Mouse (Mus musculus) forebrain, postnatal 0 days (tissue): ENCODE data around the gene Lrrc51. TPM values are rescaled to one million over a fixed set of nuclear protein-coding genes. Genes with fewer than 3 reads are reported as not detected.

Source experiments
- ATAC-seq: fragments of 200-750 bp; cut with Nextera tagmentation; 2 replicates; pipeline ENCODE4 v1.8.0; 2017; ENCODE audit warnings: mild to moderate bottlenecking, moderate library complexity
- DNase-seq: peaks from one replicate; pipeline ENCODE4 v3.0.0-alpha.2; 2015
- H3K27ac ChIP-seq: fragments of 300-500 bp; sonication (generic); 2 replicates; pipeline ENCODE4 v1.5.1; 2014; ENCODE audit warnings: low read depth, mild to moderate bottlenecking, antibody characterized with exemption, low read length, moderate library complexity, mixed read lengths
- H3K27me3 ChIP-seq: fragments of 300-500 bp; sonication (generic); 2 replicates; pipeline ENCODE4 v1.6.1; 2014; ENCODE audit warnings: mild to moderate bottlenecking, low read length, mixed read lengths; ENCODE audit not compliant: insufficient read depth
- H3K36me3 ChIP-seq: fragments of 300-500 bp; sonication (generic); 2 replicates; pipeline ENCODE4 v1.6.1; 2014; ENCODE audit warnings: mild to moderate bottlenecking, moderate library complexity; ENCODE audit not compliant: insufficient read depth
- H3K4me1 ChIP-seq: fragments of 300-500 bp; sonication (generic); 2 replicates; pipeline ENCODE4 v1.6.1; 2014; ENCODE audit warnings: antibody characterized with exemption; ENCODE audit not compliant: insufficient read depth
- H3K4me2 ChIP-seq: fragments of 300-500 bp; sonication (generic); 2 replicates; pipeline ENCODE4 v1.6.1; 2014; ENCODE audit warnings: low read depth, mild to moderate bottlenecking, moderate library complexity
- H3K4me3 ChIP-seq: fragments of 300-500 bp; sonication (generic); 2 replicates; pipeline ENCODE4 v1.5.1; 2014; ENCODE audit warnings: low read depth, low read length, mixed read lengths
- H3K9ac ChIP-seq: fragments of 300-500 bp; sonication (generic); 2 replicates; pipeline ENCODE4 v1.6.1; 2014; ENCODE audit warnings: mild to moderate bottlenecking
- H3K9me3 ChIP-seq: fragments of 300-500 bp; sonication (generic); 2 replicates; pipeline ENCODE4 v1.6.1; 2016; ENCODE audit warnings: low read length
- CTCF ChIP-seq: sonication (generic); IDR thresholded peaks from 2 replicates; pipeline ENCODE4 v1.5.1; 2016; ENCODE audit warnings: antibody characterized with exemption, control low read depth, low read depth
- whole genome bisulfite sequencing: fragments of 180-500 bp; shearing (Covaris S2); extraction: QIAGEN DNeasy Blood & Tissue Kit; methylation state at CpG from one replicate; pipeline ENCODE4 v1.1.7; 2014; 5-methylcytosine and 5-hydroxymethylcytosine counted together
- polyA plus RNA-seq: library from polyadenylated mRNA; unstranded; fragments of >200 nt; fragmentation: Nextera tagmentation; extraction: Ambion mirVana; gene quantifications from 2 replicates; pipeline ENCODE4 v1.2.1, GENCODE M21; 2015
- total RNA-seq: library from RNA; depleted of rRNA; stranded (reverse); fragments of >200 nt; gene quantifications from 2 replicates; pipeline ENCODE4 v1.2.3, GENCODE M21; 2014

Lrrc51 gene
- total and polyA plus RNA-seq, 2 experiments from 2014 or later, result 5.4 to 10.6 TPM

DNA sequence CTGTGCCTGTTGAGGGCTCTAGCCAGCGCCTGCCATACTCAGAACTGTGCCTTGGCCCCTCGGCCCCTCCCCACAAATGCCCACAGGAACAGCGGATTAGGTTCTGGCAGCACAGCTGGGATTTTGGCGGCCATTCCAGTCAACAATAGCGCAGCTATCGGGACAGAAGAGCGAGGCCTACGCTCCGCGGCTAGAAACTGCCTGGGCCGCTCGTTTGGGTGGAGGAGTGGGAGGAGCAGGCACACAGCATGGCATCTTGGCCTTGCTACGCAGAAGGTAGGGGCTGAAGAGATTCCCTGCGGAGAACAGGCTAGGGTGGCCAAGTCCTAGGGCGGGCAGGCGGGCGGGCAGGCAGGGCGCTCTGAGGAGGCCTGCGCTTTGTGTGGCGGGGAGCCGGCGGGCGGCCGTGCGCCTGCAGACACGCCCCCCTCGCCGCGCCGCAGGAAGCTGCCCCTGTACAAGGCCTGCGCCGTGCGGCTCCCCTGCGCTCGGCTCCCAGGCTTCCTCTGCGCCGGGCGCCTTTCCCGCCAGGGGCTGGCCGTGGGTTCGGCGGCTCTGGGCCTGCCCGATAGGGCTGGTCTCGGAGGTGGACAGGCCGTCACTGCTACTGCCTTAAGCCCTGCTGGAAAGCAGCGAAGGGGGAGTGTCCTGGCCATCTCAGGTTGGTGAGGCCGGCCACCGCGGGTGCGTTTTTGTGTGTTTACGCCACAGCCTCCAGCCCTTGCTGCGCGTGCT, 36.2 kb upstream of the Lrrc51 start:
- Histone ChIP-seq H3K27ac (peak overlapping the region; percentile 99), H3K4me3 (peak overlapping the region; percentile 75), H3K4me2 (peak overlapping the region; percentile 74), H3K27me3 (no peaks in the 10 kb centered on the region), H3K36me3 (no peaks in the 10 kb centered on the region), H3K9ac (peak overlapping the region; percentile 93), H3K9me3 (no peaks in the 10 kb centered on the region), H3K4me1 (peaks cover 14% of the 10 kb centered on the region)
- DNase-seq (peak; percentile 88), ATAC-seq (peak; percentile 87)
- 2% methylated on average over 48 of the region's 53 CpGs for WGBS
- TF ChIP-seq CTCF, result no peak

DNA sequence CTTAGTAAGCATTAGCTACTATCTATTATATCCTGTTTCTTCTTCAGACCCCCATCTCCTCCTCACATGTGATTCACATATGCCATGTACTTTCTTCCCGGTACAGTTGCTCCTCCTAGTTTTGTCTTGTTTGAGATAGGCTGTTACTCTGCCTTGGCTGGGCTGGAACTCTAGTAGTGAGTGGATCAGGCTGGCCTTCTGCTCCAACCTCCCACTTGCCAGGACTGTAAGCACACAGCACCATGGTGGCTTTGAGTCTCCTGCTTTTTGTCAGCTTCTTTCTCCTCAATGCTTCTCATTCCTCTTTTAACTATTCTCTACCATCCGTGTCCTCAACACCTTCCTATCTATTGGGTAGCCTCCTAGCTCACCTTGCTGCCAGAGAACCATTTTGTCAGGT, 35.1 kb upstream of the Lrrc51 start:
- peak overlapping the region; percentile 93 for H3K9ac ChIP-seq
- DNase-seq, result no peak
- ATAC-seq, result no peak
- H3K9me3 ChIP-seq, result no peaks in the 10 kb centered on the region
- H3K27ac ChIP-seq, result peak overlapping the region; percentile 99
- H3K4me2 ChIP-seq, result peak overlapping the region; percentile 74; the same call in 1 of the 2 replicates
- no peaks in the 10 kb centered on the region for H3K36me3 ChIP-seq
- peaks cover 14% of the 10 kb centered on the region for H3K4me1 ChIP-seq
- no peak for TF ChIP-seq CTCF
- H3K27me3 ChIP-seq, result no peaks in the 10 kb centered on the region
- 0 out of 2 replicates have a peak overlapping the region, but pooled peaks have one; percentile 75 for H3K4me3 ChIP-seq
- 58% methylated on average over 2 of the region's 2 CpGs for WGBS

DNA sequence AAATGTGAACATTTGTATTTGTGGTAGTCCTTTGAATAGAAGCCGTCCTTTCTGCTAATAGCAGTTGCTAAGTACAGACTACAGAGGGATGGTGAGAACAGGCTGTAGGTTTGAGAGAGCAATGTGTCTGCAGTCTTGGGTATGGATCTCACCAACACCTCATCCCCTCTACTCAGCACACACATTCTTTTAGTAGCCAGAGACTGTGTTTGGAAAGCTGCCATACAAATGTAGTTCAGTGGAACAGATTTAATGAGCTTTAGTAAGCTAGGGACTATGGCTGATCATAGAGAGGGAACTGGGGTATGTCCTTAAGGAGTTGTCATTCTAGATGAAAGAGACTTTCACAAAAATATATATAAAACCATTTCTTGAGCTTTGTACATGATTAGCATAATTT, 33.6 kb upstream of the Lrrc51 start:
- no peak for ATAC-seq
- Histone ChIP-seq H3K27me3 (no peaks in the 10 kb centered on the region), H3K4me2 (no peak overlapping the region), H3K4me1 (peaks cover 12% of the 10 kb centered on the region), H3K4me3 (no peak overlapping the region), H3K27ac (no peak overlapping the region), H3K36me3 (no peaks in the 10 kb centered on the region), H3K9me3 (no peaks in the 10 kb centered on the region), H3K9ac (no peak overlapping the region)
- WGBS, result 70% methylated on average over 1 of the region's 1 CpGs
- DNase-seq, result no peak
- TF ChIP-seq CTCF, result no peak

DNA sequence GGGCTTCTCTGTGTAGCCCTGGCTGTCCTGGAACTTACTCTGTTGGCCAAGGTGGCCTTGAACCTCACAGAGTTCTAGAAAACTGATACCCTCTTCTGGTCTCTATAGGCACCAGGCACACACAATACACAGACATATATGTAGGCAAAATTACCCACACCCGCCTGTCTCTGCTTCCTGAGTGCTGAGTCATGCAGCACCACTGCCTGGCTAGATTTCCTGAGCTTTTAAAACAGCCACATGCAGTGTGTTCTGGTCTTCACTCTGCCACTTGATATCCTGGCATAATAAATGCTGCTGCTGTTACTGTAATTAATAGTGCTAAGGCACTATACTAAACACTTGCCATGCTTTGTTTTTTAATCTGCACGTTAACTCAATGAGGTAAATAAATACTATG, 31.9 kb upstream of the Lrrc51 start:
- Histone ChIP-seq H3K9ac (no peak overlapping the region), H3K4me3 (no peak overlapping the region), H3K4me2 (no peak overlapping the region), H3K27ac (no peak overlapping the region), H3K36me3 (no peaks in the 10 kb centered on the region), H3K4me1 (peaks cover 7% of the 10 kb centered on the region; the same call in 1 of the 2 replicates), H3K9me3 (no peaks in the 10 kb centered on the region), H3K27me3 (no peaks in the 10 kb centered on the region)
- ATAC-seq (no peak), DNase-seq (no peak)
- TF ChIP-seq CTCF, result no peak
- WGBS, result 68% methylated on average over 2 of the region's 2 CpGs

- DNase-seq, result no peak
- no peaks in the 10 kb centered on the region for H3K36me3 ChIP-seq
- ATAC-seq, result no peak
- no peak for TF ChIP-seq CTCF
- H3K9me3 ChIP-seq, result no peaks in the 10 kb centered on the region
- H3K27ac ChIP-seq, result no peak overlapping the region
- peaks cover 7% of the 10 kb centered on the region; the same call in 1 of the 2 replicates for H3K4me1 ChIP-seq
- WGBS, result 92% methylated on average over 4 of the region's 4 CpGs
- no peak overlapping the region for H3K4me3 ChIP-seq
- no peaks in the 10 kb centered on the region for H3K27me3 ChIP-seq
- no peak overlapping the region for H3K9ac ChIP-seq
- H3K4me2 ChIP-seq, result no peak overlapping the region
These were observed 30.9 kb upstream of the Lrrc51 start for GRCm38 (mm10) chr7:101964551-101964950.

GRCm38 (mm10) chr7:101963621-101964020, 29.9 kb upstream of the Lrrc51 start:
- no peak overlapping the region for H3K27ac ChIP-seq
- H3K4me1 ChIP-seq, result 0 out of 2 replicates have a peak, but pooled peaks cover under 1% of the 10 kb centered on the region
- no peak for DNase-seq
- H3K4me2 ChIP-seq, result no peak overlapping the region
- H3K9ac ChIP-seq, result no peak overlapping the region
- H3K36me3 ChIP-seq, result no peaks in the 10 kb centered on the region
- WGBS, result 90% methylated on average over 2 of the region's 2 CpGs
- H3K4me3 ChIP-seq, result no peak overlapping the region
- no peaks in the 10 kb centered on the region for H3K9me3 ChIP-seq
- no peak for ATAC-seq
- H3K27me3 ChIP-seq, result no peaks in the 10 kb centered on the region
- TF ChIP-seq CTCF, result no peak

DNA sequence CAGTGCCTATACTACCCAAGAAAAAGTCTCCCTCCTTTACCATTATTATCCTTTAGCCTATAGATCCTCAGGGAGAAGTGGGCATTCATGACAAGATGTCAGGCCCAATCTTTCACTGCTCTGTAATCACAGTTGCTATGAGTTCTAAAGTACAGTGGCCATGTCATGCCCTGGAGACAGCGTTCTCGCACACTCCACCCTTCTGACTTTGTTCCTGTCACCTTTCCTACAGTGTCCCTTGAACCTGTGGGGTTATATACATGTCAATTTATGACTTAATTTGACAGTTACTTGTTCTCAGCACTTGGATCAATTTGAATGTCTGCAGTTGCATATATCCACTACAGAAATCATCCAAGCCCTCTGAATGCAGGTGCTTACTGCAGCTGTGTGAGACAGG, 29.1 kb upstream of the Lrrc51 start:
- no peak for TF ChIP-seq CTCF
- 96% methylated on average over 2 of the region's 2 CpGs for WGBS
- H3K9me3 ChIP-seq, result no peaks in the 10 kb centered on the region
- DNase-seq, result no peak
- H3K27ac ChIP-seq, result no peak overlapping the region
- no peaks in the 10 kb centered on the region for H3K27me3 ChIP-seq
- no peak overlapping the region for H3K4me3 ChIP-seq
- no peaks in the 10 kb centered on the region for H3K36me3 ChIP-seq
- no peak overlapping the region for H3K4me2 ChIP-seq
- no peak for ATAC-seq
- H3K4me1 ChIP-seq, result no peaks in the 10 kb centered on the region
- H3K9ac ChIP-seq, result no peak overlapping the region
